Mouse (Mus musculus) heart, embryonic 13.5 days (tissue): ENCODE data around the gene Zfp81. TPM values are rescaled to one million over a fixed set of nuclear protein-coding genes. Genes with fewer than 3 reads are reported as not detected.
"Not testable (repeated sequence)": the region's sequence is repeated elsewhere in the genome, so short reads cannot be mapped to it uniquely, and the experiment has no call there.

Experiments used
- ATAC-seq: fragments of 200-750 bp; cut with Nextera tagmentation; 2 replicates; pipeline ENCODE4 v1.8.0; 2017; ENCODE audit warnings: moderate TSS enrichment; ENCODE audit not compliant: insufficient number of reproducible peaks, low FRiP score, low TSS enrichment; ENCODE audit errors: extremely low read depth
- H3K27ac ChIP-seq: fragments of 300-500 bp; sonication (generic); replicated peaks from 2 replicates; pipeline ENCODE4 v1.5.1; 2015; ENCODE audit warnings: moderate library complexity, mild to moderate bottlenecking, inconsistent platforms
- H3K27me3 ChIP-seq: fragments of 300-500 bp; sonication (generic); replicated peaks from 2 replicates; pipeline ENCODE4 v1.6.1; 2015; ENCODE audit warnings: mild to moderate bottlenecking, inconsistent platforms
- H3K36me3 ChIP-seq: fragments of 300-500 bp; sonication (generic); 2 replicates; pipeline ENCODE4 v1.6.1; 2015; ENCODE audit warnings: mild to moderate bottlenecking, inconsistent platforms
- H3K4me1 ChIP-seq: fragments of 300-500 bp; sonication (generic); 2 replicates; pipeline ENCODE4 v1.6.1; 2015; ENCODE audit warnings: inconsistent platforms
- H3K4me2 ChIP-seq: fragments of 300-500 bp; sonication (generic); 2 replicates; pipeline ENCODE4 v1.6.1; 2015; ENCODE audit warnings: inconsistent platforms, mild to moderate bottlenecking, moderate library complexity
- H3K4me3 ChIP-seq: fragments of 300-500 bp; sonication (generic); 2 replicates; pipeline ENCODE4 v1.5.1; 2015; ENCODE audit warnings: moderate library complexity, mild to moderate bottlenecking, inconsistent platforms
- H3K9ac ChIP-seq: fragments of 300-500 bp; sonication (generic); 2 replicates; pipeline ENCODE4 v1.6.1; 2015; ENCODE audit warnings: inconsistent platforms, mild to moderate bottlenecking, moderate library complexity
- H3K9me3 ChIP-seq: fragments of 300-500 bp; sonication (generic); 2 replicates; pipeline ENCODE4 v1.6.1; 2016; ENCODE audit warnings: inconsistent platforms
- WGBS: fragments of 180-500 bp; shearing (Covaris S2); methylation state at CpG from one replicate; pipeline ENCODE4 v1.1.7; 2015; ENCODE audit warnings: mixed read lengths; 5-methylcytosine and 5-hydroxymethylcytosine counted together
- polyA plus RNA-seq: library from polyadenylated mRNA; unstranded; fragments of >200 nt; fragmentation: Nextera tagmentation; extraction: Ambion mirVana; gene quantifications from 2 replicates; pipeline ENCODE4 v1.2.1, GENCODE M21; 2015

Zfp81 gene
- polyA plus RNA-seq = 4.6 and 5.9 TPM in 2 replicates

- Histone ChIP-seq H3K4me1 (peaks cover 14% of the 10 kb centered on the region), H3K9me3 (no peaks in the 10 kb centered on the region), H3K4me3 (peak within 1 kb of the TSS; percentile 91), H3K27me3 (no peaks in the 10 kb centered on the region), H3K9ac (peak within 1 kb of the TSS; percentile 93), H3K4me2 (peak within 1 kb of the TSS; percentile 88), H3K36me3 (0 out of 2 replicates have a peak, but pooled peaks cover 3% of the 10 kb centered on the region), H3K27ac (peak within 1 kb of the TSS; percentile 93)
- WGBS = 4% methylated on average over 47 of the region's 47 CpGs
- peak; percentile 96 for ATAC-seq
Observed at GRCm38 (mm10) chr17:33358411-33359384, at the start of gene Zfp81. TSS of gene Zfp81 (minus strand) at chr17:33358878.

- Histone ChIP-seq H3K27ac (peak within 1 kb of the TSS; percentile 76), H3K9ac (peak within 1 kb of the TSS; percentile 88), H3K36me3 (no peaks in the 10 kb centered on the region), H3K4me1 (peaks cover 13% of the 10 kb centered on the region), H3K4me3 (peak within 1 kb of the TSS; percentile 93), H3K9me3 (no peaks in the 10 kb centered on the region), H3K27me3 (no peaks in the 10 kb centered on the region), H3K4me2 (peak within 1 kb of the TSS; percentile 78)
- WGBS = under 1% methylated on average over 44 of the region's 44 CpGs
- peak; percentile 82 for ATAC-seq
Observed at GRCm38 (mm10) chr17:33394182-33395034, 35.7 kb upstream of the Zfp81 start, which contains the start of gene Zfp101. TSS of gene Zfp101 (minus strand) at chr17:33394641.

- no peaks in the 10 kb centered on the region for H3K27me3 ChIP-seq
- 88% methylated on average over 5 of the region's 5 CpGs for WGBS
- no peak overlapping the region for H3K9ac ChIP-seq
- H3K36me3 ChIP-seq = no peaks in the 10 kb centered on the region
- peaks cover 13% of the 10 kb centered on the region for H3K4me1 ChIP-seq
- H3K9me3 ChIP-seq = no peaks in the 10 kb centered on the region
- H3K27ac ChIP-seq = no peak overlapping the region
- no peak overlapping the region for H3K4me3 ChIP-seq
- no peak overlapping the region for H3K4me2 ChIP-seq
- ATAC-seq = no peak
Observed at GRCm38 (mm10) chr17:33392271-33392670, 33.6 kb upstream of the Zfp81 start.

GRCm38 (mm10) chr17:33385705-33386104 lies 27.0 kb upstream of the Zfp81 start:
- Histone ChIP-seq H3K27ac (no peak overlapping the region), H3K27me3 (no peaks in the 10 kb centered on the region), H3K9ac (no peak overlapping the region), H3K36me3 (peaks cover 52% of the 10 kb centered on the region), H3K4me2 (no peak overlapping the region), H3K4me3 (no peak overlapping the region), H3K4me1 (no peaks in the 10 kb centered on the region), H3K9me3 (no peaks in the 10 kb centered on the region)
- ATAC-seq = no peak

GRCm38 (mm10) chr17:33372795-33373194 lies 14.1 kb upstream of the Zfp81 start:
- no peak for ATAC-seq
- WGBS = 78% methylated on average over 3 of the region's 3 CpGs

GRCm38 (mm10) chr17:33352981-33353380 lies 5.7 kb downstream of the Zfp81 start:
- Histone ChIP-seq H3K27me3 (no peaks in the 10 kb centered on the region), H3K36me3 (0 out of 2 replicates have a peak, but pooled peaks cover 7% of the 10 kb centered on the region), H3K4me2 (no peak overlapping the region), H3K4me1 (peaks cover 8% of the 10 kb centered on the region), H3K27ac (no peak overlapping the region), H3K9me3 (peaks cover 22% of the 10 kb centered on the region), H3K9ac (no peak overlapping the region), H3K4me3 (no peak overlapping the region)
- WGBS = 97% methylated on average over 1 of the region's 1 CpGs
- ATAC-seq = no peak

More at GRCm38 (mm10) chr17:33372795-33373194, 14.1 kb upstream of the Zfp81 start:
- no peak overlapping the region for H3K4me2 ChIP-seq
- no peaks in the 10 kb centered on the region for H3K9me3 ChIP-seq
- no peak overlapping the region for H3K27ac ChIP-seq
- H3K9ac ChIP-seq = no peak overlapping the region
- H3K36me3 ChIP-seq = peaks cover 7% of the 10 kb centered on the region
- no peak overlapping the region for H3K4me3 ChIP-seq
- no peaks in the 10 kb centered on the region for H3K27me3 ChIP-seq
- no peaks in the 10 kb centered on the region for H3K4me1 ChIP-seq

GRCm38 (mm10) chr17:33289876-33290149 lies 68.9 kb downstream of the Zfp81 start:
- H3K9me3 ChIP-seq, H3K27ac ChIP-seq, H3K4me1 ChIP-seq, H3K36me3 ChIP-seq, ATAC-seq, H3K9ac ChIP-seq, H3K27me3 ChIP-seq: not testable (repeated sequence)
- no CpG with 5 or more reads among the region's 9 CpGs for whole genome bisulfite sequencing
- H3K4me2 ChIP-seq = peak overlapping the region; percentile 52; the same call in 1 of the 2 replicates
- peak overlapping the region; percentile 26 for H3K4me3 ChIP-seq

GRCm38 (mm10) chr17:33289039-33289875 lies 69.4 kb downstream of the Zfp81 start, which contains the start of gene Zfp955b:
TSS of gene Zfp955b (plus strand) at chr17:33289544.
- ATAC-seq = peak; percentile 86
- H3K9ac ChIP-seq, H3K4me1 ChIP-seq, H3K36me3 ChIP-seq, H3K27me3 ChIP-seq, H3K9me3 ChIP-seq, H3K27ac ChIP-seq: not testable (repeated sequence)
- H3K4me3 ChIP-seq = peak within 1 kb of the TSS; percentile 26
- H3K4me2 ChIP-seq = peak within 1 kb of the TSS; percentile 52
- WGBS = no CpG with 5 or more reads among the region's 25 CpGs
